Mouse (Mus musculus) brain, adult 2 months (tissue): ENCODE data around the gene Avpr2.

Experiments
- DNase-seq: peaks from one replicate; pipeline ENCODE4 v3.0.0; 2011; ENCODE audit warnings: low read depth, low spot score

The Avpr2 gene

GRCm38 (mm10) chrX:73891551-73892152, at the start of gene Avpr2:
TSS of gene Avpr2 (plus strand) at chrX:73892102.
- no peak for DNase-seq

GRCm38 (mm10) chrX:73854326-73855086, 37.4 kb upstream of the Avpr2 start:
- DNase-seq = peak; percentile 88

- no peak for DNase-seq
Observed at GRCm38 (mm10) chrX:73855087-73855408, 36.9 kb upstream of the Avpr2 start.

DNA sequence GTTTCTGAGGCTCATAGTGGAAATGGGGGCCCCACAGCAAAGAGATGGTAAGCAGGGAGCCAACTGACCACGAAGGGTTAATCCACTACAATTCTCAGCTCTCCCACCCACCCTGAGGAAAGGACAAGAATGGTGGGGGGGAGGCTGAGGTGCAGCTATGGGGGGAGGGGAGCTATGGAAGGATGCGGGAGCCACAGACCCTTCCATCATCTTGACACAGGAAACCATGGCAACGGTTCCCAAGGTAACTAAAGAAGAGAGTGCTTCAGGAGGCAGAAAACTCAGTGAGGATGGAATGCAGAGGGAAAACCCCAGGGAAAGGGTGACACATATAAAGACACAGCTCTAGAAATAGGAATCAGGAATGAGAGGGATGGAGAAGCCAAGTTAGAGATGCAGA, 27.2 kb upstream of the Avpr2 start:
- peak; percentile 61 for DNase-seq

DNA sequence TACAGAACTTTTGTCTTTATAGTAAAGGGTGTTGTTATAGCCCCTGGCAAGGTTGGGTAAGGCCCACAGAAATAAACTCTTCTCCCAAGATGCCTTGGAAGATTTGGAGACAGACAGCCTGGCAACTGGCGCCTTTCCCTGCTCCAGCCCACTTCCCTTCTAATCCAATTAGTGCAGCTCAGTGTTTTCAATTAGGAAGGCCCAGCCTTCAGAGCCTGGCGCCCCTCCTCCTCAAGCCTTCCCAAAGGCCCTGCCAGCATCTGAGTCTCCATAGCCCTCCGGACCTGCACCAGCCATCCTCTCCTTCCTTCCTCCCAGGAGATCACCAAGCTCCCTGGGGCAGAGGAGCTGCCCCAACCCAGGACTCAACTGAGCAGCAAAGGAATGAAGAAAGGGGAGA, 24.6 kb upstream of the Avpr2 start:
- DNase-seq = peak; percentile 51

GRCm38 (mm10) chrX:73867852-73868251, 24.1 kb upstream of the Avpr2 start:
- DNase-seq = no peak

DNA sequence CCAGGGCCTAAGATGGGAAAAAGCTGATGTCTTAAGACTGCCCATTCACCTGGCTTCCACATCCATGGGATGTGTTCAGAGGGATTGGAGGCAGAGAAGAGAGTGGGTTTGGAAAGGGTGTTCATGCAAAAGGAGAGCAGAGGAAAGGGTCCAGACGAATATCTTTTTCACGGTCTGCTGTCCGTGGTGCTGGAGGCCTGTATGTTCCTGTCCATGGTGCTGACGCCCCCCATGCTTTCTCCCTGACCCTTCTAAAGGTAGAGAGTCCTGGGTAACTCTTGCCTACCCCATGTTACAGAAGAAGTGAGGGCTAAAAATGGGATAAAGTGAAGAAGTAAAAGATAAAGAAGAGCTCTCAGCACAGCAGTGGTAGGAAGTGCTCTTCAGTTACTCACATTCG, 22.6 kb upstream of the Avpr2 start:
- DNase-seq = no peak

DNA sequence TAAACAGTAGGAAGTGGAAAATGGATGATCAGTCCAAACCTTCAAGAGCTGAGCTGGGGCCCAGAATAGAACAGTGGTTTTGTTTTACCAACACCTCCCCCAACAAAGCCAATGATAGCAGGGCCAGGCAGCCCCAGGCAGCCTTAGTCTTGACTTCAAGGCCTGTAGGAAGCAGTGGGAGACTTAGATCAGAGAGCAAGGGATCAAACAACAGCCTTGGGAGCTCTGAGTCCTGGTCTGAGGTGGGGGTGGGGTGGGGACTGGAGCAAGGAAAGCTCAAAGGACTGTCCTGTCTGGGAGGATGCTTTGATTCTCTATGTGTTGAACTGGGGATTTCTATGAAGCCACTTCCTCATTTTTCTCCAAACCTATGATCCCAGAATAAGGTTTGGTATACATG, 20.4 kb upstream of the Avpr2 start:
- no peak for DNase-seq

DNA sequence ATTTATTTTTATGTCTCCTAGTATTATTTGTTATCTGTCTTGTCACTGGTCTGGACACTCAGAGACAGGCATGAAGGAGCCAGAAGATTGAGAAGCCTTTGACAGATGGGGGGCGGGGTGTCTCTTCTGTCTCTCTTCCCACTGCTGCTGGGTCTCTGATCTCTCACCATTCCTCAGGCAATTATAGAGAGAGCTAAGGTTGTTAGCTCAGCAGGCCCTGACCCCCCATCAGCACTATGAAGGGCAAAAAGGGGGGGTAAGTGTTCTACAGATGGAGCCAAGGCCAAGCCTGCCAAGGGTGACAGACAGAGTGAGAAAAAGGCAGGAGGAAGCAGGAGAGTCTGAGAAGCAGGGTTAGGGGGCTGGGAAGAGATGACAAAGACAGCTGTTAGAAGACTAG, 19.9 kb upstream of the Avpr2 start:
- peak; percentile 48 for DNase-seq

DNA sequence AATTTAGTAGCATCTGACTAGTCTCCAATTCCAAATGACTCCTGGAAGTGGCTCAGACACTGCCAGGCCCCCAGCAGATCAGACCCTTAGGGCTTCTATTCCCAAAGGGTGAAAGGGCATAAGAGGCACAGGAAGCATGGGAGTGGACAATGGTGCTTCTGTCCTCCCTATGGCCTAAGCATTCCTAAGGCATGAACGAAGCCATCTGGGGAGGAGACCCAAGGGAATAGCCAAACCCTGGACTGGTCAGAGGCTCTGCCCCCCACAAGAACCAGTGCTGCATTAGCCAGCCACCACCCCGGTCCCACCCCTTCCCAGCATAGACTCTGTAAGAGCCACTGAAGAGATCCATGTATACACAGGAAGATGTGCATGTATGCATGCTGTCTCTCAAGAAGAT, 16.0 kb upstream of the Avpr2 start:
- DNase-seq = no peak

- no peak for DNase-seq
Observed at GRCm38 (mm10) chrX:73877014-73877413, 14.9 kb upstream of the Avpr2 start.

DNA sequence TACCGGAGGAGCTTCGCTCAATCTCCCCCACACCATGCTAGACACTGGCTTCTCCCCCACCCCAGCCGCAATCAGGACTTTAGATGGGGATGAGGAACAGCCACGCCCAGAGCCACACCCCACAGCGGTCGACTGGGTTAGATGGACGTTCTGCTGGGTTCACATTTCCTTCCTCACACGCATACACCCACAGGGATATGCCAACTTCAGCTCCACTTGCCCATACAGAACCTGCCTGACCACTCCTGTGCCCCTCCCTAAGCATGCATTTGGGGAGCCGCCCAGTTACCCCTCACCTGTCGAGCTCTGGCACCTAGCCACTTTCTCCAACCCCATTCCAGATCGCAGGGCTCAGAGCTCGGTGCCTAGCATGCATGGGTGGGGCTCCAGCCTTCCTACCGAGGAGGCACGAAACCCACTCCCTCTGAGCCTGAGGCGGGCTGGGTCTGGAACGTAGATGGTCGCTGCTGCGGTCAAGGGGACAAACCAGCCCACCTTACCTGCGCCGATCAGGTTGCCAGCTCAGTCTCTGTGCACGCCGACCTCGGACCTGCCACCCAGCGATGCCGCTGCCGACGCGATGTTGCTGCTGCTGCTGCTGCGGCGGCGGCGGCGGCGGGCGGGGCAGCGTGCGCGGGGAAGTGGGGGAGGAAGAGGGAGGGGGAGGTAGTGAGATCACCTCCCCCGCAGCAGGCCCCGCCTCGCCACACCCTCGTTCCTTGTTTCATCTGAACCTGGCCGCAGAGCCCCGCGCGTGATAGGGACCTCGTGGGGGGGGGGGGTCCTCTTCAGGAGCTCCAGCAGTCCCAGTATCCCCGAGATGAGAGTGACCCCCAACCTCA, 11.5 kb upstream of the Avpr2 start:
- DNase-seq = peak; percentile 71

DNA sequence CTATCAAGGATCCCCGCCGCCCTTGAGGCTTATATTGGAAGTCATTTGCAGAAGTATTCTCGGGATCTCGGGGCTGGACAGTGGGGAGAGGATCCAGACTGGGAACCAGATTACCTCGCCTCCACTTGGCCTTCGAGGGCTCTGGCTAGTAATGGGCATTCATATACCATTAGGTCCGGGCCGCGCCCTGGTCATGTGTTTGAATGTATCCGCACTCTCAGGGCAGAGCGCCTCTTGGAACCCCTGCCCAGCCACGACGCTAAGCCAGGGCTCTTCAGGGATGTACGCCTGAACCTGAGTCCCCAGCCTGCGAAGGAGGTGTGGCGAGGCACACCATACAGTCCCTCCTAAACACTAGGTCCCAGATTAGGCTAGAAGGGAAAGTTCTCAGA, 10.9 kb upstream of the Avpr2 start:
- no peak for DNase-seq

GRCm38 (mm10) chrX:73881463-73881862, 10.4 kb upstream of the Avpr2 start:
- no peak for DNase-seq

- peak; percentile 36 for DNase-seq
Observed at GRCm38 (mm10) chrX:73892833-73893232, 931 bp downstream of the Avpr2 start.

GRCm38 (mm10) chrX:73895719-73896118, 3.8 kb downstream of the Avpr2 start, which contains the start of gene L1cam:
TSS of gene L1cam (minus strand) at chrX:73896105.
- peak; percentile 81 for DNase-seq

DNA sequence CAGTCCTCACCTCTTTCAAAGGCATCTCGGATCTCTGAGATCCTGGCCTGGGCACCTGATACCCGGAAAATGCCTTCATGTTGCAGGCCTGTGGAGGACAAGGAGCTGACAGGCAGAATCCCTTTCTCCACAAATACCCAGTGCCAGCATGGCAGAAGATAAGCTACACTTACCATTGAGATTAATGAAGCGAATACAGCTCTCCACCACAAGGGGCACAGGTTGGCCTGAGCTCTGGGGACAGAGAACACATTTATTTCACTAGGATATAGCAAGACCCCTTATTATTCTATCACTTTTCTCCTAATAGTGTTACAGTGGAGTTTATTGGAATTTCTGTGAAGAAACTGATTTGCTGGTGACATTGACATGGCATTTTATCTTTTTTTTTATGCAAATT, 6.1 kb downstream of the Avpr2 start:
- no peak for DNase-seq

GRCm38 (mm10) chrX:73910049-73910448, 18.1 kb downstream of the Avpr2 start:
- no peak for DNase-seq

DNA sequence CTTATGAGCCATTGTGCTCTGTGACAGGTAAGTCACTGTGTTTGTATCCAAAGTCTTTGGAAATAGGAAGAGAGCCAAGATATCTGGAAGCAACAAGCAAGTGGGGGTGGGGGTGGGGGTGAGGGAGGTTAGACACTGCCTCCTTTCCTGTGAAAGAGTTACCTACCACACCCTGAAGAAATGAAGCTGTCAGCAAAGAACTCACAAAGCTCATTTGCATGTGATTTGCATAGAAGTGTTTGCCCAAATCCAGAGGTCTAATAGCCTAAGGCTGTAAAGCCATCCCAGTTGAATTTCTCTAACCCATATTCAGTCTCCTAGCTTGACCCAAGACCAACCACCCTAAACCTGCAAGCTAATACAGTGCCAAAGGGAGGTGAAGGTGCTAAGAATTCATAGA, 18.5 kb downstream of the Avpr2 start:
- DNase-seq = no peak

GRCm38 (mm10) chrX:73911156-73911555, 19.3 kb downstream of the Avpr2 start:
- DNase-seq = no peak

DNA sequence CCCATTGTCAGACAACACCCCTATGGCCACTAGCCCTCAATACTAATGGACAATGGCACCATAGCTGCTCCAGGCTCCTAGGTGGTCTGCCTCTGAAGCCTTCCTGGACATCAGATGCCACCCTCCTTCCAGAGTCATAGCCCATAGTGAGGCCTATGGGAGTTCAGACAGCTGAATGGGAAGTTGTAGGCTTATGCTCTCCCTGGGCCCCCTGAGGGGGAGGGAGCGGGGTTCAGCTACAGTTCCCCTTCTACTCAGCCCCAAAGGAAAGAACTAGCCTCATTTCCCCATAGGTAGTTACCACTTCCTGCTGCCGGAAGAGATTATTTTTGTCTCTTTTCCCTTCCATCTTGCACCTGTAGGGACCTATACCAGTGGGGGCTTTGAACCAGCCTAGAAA, 19.7 kb downstream of the Avpr2 start:
- DNase-seq = no peak

DNA sequence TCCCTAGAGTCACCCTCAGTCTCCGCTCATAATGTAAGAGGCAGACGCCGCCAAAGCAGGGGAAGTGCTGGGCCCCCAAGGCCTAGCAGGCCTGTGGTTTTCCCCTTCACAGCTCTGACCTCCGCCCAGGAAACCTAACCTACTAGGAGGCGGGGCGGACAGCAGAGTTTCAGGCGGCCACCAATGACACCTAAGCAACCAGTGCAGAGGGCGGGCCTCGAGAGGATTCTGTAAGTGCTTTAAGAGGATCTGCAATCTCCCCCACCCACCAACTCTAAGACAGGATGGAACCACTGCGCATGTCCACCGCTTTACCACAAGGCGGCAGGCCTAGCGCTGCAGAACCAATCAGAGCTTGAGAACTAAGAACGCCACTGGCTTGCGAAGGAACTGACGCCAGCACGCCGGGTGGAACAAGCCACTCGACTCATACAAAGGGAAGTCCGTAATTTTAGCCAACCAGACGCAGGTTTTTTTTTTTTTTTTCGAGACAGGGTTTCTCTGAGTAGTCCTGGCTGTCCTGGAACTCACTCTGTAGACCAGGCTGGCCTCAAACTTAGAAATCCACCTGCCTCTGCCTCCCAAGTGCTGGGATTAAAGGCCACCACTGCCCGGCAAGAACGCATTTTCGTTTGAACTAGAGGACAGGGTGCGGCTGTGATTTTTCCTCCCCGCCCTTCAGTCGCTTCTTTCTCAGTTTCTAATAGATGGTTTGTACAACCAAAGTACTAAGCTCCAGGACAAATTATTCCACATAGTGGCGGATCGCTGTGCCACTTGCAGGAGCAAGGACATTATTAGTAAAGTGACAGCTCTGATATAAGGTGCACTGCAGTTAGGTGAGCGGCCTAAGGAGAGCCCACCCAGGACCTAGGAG, 23.2 kb downstream of the Avpr2 start:
- DNase-seq = peak; percentile 99
